Mouse (Mus musculus): ENCODE measurements around the gene Dusp10. TPM values are rescaled to one million over a fixed set of nuclear protein-coding genes. Genes with fewer than 3 reads are reported as not detected.

The Dusp10 gene
- 9.7 and 10.5 TPM in 2 replicates for polyA plus RNA-seq (2014; fragmentation: Nextera tagmentation; extraction: Ambion mirVana)

DNA sequence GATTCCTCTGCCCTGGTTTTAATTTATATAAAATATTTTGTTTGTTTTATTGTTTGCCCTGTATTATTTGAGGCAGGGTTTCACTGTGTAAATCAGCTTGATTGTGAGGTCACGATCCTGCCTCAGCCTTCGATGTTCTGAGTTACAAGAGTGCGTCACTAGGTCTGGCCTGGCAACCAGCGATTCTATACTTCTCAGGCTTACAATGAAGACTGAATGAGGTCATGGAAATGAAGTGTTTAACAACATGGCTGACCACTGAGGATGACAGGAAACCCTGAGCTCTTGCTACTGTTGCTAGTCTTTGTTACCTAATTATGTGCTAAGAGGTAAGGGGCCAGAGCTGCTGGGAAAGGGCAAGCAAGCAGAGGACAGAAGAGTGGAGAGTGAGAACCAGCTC is at the start of gene Dusp10:
Gene Dusp10 (plus strand): TSS at position 197 of the 400 bp plus-strand sequence.
- no peak for ATAC-seq (ENCODE audit: insufficient number of reproducible peaks, insufficient read depth, low FRiP score, low read depth)
- Histone ChIP-seq H3K4me3 (ENCODE audit: control insufficient read depth in 1 of 2, insufficient read depth in 1 of 2, low read depth in 1 of 2, low read length in 2 of 2) (no peak within 1 kb of the TSS), H3K36me3 (ENCODE audit: control insufficient read depth, insufficient read depth, low read length) (no peaks in the 10 kb centered on the region), H3K9me3 (ENCODE audit: control insufficient read depth, low read length) (no peaks in the 10 kb centered on the region), H3K27ac (replicated peaks in 1 of 2; ENCODE audit: control insufficient read depth in 1 of 2, insufficient read depth in 1 of 2, low read depth in 2 of 2, low read length in 2 of 2) (no peak within 1 kb of the TSS), H3K4me1 (ENCODE audit: control insufficient read depth in 2 of 2, insufficient read depth in 2 of 2, low read length in 2 of 2) (no peaks in the 10 kb centered on the region), H3K4me2 (ENCODE audit: low read length) (no peak within 1 kb of the TSS), H3K27me3 (ENCODE audit: control insufficient read depth, insufficient read depth, low read length) (no peaks in the 10 kb centered on the region), H3K9ac (ENCODE audit: low read length) (no peak within 1 kb of the TSS)
- WGBS = 90% methylated on average over 4 of the region's 4 CpGs

GRCm38 (mm10) chr1:183965341-183965740 is 47.8 kb upstream of the Dusp10 start:
- Histone ChIP-seq H3K9me3 (ENCODE audit: control insufficient read depth, low read length) (no peaks in the 10 kb centered on the region), H3K27ac (replicated peaks in 1 of 2; ENCODE audit: control insufficient read depth in 1 of 2, insufficient read depth in 1 of 2, low read depth in 2 of 2, low read length in 2 of 2) (no peak overlapping the region), H3K27me3 (ENCODE audit: control insufficient read depth, insufficient read depth, low read length) (no peaks in the 10 kb centered on the region), H3K4me2 (ENCODE audit: low read length) (no peak overlapping the region), H3K4me1 (ENCODE audit: control insufficient read depth in 2 of 2, insufficient read depth in 2 of 2, low read length in 2 of 2) (no peaks in the 10 kb centered on the region), H3K36me3 (ENCODE audit: control insufficient read depth, insufficient read depth, low read length) (no peaks in the 10 kb centered on the region), H3K9ac (ENCODE audit: low read length) (no peak overlapping the region), H3K4me3 (ENCODE audit: control insufficient read depth in 1 of 2, insufficient read depth in 1 of 2, low read depth in 1 of 2, low read length in 2 of 2) (no peak overlapping the region)
- ATAC-seq (ENCODE audit: insufficient number of reproducible peaks, insufficient read depth, low FRiP score, low read depth) = no peak
- 66% methylated on average over 4 of the region's 4 CpGs for WGBS

- Histone ChIP-seq H3K36me3 (ENCODE audit: control insufficient read depth, insufficient read depth, low read length) (no peaks in the 10 kb centered on the region), H3K27ac (replicated peaks in 1 of 2; ENCODE audit: control insufficient read depth in 1 of 2, insufficient read depth in 1 of 2, low read depth in 2 of 2, low read length in 2 of 2) (no peak overlapping the region), H3K4me2 (ENCODE audit: low read length) (no peak overlapping the region), H3K9me3 (ENCODE audit: control insufficient read depth, low read length) (no peaks in the 10 kb centered on the region), H3K9ac (ENCODE audit: low read length) (no peak overlapping the region), H3K4me3 (ENCODE audit: control insufficient read depth in 1 of 2, insufficient read depth in 1 of 2, low read depth in 1 of 2, low read length in 2 of 2) (no peak overlapping the region), H3K4me1 (ENCODE audit: control insufficient read depth in 2 of 2, insufficient read depth in 2 of 2, low read length in 2 of 2) (no peaks in the 10 kb centered on the region), H3K27me3 (ENCODE audit: control insufficient read depth, insufficient read depth, low read length) (no peaks in the 10 kb centered on the region)
- ATAC-seq (ENCODE audit: insufficient number of reproducible peaks, insufficient read depth, low FRiP score, low read depth) = no peak
- 73% methylated on average over 1 of the region's 1 CpGs for WGBS
Measured at GRCm38 (mm10) chr1:183969265-183969664, 43.8 kb upstream of the Dusp10 start.

DNA sequence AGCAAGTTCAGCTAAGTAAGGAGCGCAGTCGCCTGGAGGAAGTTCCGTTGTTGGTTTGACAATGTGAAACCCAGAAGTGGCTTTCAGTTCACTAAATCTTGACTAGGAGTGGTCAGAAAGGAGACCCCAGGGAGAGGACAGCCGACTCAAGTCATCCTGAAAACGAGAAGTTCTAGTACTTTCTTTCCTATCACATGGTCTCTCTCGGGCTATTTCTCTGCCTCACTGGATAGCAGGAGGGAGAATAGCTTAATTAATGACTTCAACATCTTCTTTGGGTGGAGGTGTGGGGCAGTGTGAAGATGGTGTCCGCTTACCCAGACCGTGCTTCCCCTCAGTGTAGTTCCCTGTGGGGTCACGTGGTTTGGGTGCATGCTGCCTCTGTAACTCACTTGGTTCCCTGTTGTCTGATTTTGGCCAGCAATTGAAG is 33.3 kb upstream of the Dusp10 start:
- 88% methylated on average over 9 of the region's 9 CpGs for WGBS
- no peak overlapping the region for H3K4me2 ChIP-seq (ENCODE audit: low read length)
- ATAC-seq (ENCODE audit: insufficient number of reproducible peaks, insufficient read depth, low FRiP score, low read depth) = no peak
- no peaks in the 10 kb centered on the region for H3K36me3 ChIP-seq (ENCODE audit: control insufficient read depth, insufficient read depth, low read length)
- H3K9ac ChIP-seq (ENCODE audit: low read length) = no peak overlapping the region
- H3K9me3 ChIP-seq (ENCODE audit: control insufficient read depth, low read length) = no peaks in the 10 kb centered on the region
- no peak overlapping the region for H3K27ac ChIP-seq (replicated peaks in 1 of 2; ENCODE audit: control insufficient read depth in 1 of 2, insufficient read depth in 1 of 2, low read depth in 2 of 2, low read length in 2 of 2)
- no peak overlapping the region for H3K4me3 ChIP-seq (ENCODE audit: control insufficient read depth in 1 of 2, insufficient read depth in 1 of 2, low read depth in 1 of 2, low read length in 2 of 2)
- no peaks in the 10 kb centered on the region for H3K27me3 ChIP-seq (ENCODE audit: control insufficient read depth, insufficient read depth, low read length)
- H3K4me1 ChIP-seq (ENCODE audit: control insufficient read depth in 2 of 2, insufficient read depth in 2 of 2, low read length in 2 of 2) = no peaks in the 10 kb centered on the region

DNA sequence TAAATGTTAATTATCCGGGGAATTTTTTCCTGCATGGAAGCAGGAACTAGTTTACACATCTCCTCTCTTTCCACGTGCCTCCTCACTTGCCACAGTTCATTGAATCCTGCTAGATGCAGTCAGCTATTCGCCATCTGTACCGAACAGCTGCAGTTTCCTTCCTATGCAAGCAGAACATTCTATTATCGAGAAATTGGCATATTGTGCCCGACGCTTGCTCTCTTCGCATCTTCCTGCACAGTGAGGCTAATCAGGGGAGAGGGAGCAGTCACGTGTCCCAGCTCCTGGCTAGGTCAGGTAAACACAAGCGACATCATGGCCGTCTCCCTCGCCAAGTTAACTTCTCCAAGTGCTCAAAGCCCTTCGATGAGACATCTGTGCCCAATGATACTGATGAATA is 31.0 kb upstream of the Dusp10 start:
- Histone ChIP-seq H3K4me2 (ENCODE audit: low read length) (no peak overlapping the region), H3K9me3 (ENCODE audit: control insufficient read depth, low read length) (no peaks in the 10 kb centered on the region), H3K36me3 (ENCODE audit: control insufficient read depth, insufficient read depth, low read length) (no peaks in the 10 kb centered on the region), H3K27me3 (ENCODE audit: control insufficient read depth, insufficient read depth, low read length) (no peaks in the 10 kb centered on the region), H3K27ac (replicated peaks in 1 of 2; ENCODE audit: control insufficient read depth in 1 of 2, insufficient read depth in 1 of 2, low read depth in 2 of 2, low read length in 2 of 2) (no peak overlapping the region), H3K4me1 (ENCODE audit: control insufficient read depth in 2 of 2, insufficient read depth in 2 of 2, low read length in 2 of 2) (no peaks in the 10 kb centered on the region), H3K9ac (ENCODE audit: low read length) (no peak overlapping the region), H3K4me3 (ENCODE audit: control insufficient read depth in 1 of 2, insufficient read depth in 1 of 2, low read depth in 1 of 2, low read length in 2 of 2) (no peak overlapping the region)
- WGBS = 65% methylated on average over 13 of the region's 13 CpGs
- ATAC-seq (ENCODE audit: insufficient number of reproducible peaks, insufficient read depth, low FRiP score, low read depth) = no peak

DNA sequence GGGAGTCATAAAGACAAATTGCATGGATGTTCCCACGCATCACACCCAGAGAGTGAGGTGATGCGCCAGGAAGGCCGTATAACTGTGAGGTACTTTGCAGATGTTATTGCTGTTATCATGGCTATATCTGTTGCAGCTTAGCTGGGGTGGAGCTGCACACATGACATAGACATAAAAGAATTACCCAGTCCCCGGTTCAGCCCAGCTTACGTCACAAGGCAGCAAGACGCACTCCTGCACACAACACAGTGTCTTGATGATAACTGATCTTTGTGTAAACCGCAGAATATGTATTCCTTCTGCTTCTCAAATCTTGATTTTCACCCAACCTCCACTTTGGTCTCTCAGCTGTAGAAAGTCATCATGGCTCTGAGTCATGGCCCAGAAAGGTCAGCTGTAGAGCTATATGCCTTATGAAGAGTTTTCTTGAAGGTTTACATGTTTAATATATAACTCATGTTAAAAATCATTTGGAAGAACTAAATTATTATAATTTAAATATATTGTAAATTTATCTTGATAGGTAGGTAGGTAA is 25.3 kb upstream of the Dusp10 start:
- no peaks in the 10 kb centered on the region for H3K4me1 ChIP-seq (ENCODE audit: control insufficient read depth in 2 of 2, insufficient read depth in 2 of 2, low read length in 2 of 2)
- ATAC-seq (ENCODE audit: insufficient number of reproducible peaks, insufficient read depth, low FRiP score, low read depth) = no peak

DNA sequence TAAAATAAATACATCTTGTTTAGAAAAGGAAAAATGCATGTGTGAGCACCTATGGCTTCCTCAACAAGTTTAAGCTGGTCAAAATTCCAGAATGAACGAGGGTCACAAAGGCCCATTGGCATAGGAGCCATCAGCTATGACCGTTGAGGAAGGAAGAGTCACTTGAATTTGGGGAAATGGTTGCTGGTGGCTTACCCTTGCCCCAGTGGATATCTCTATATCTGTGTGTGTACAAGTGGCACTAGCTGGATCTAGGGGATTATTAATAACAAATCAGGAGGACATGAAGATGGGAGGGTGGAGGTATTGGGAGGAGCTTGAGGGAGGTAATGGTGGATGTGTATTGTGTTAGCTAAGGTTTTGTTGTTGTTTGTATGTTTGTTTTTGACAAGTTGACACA is 21.2 kb upstream of the Dusp10 start:
- Histone ChIP-seq H3K9me3 (ENCODE audit: control insufficient read depth, low read length) (no peaks in the 10 kb centered on the region), H3K27ac (replicated peaks in 1 of 2; ENCODE audit: control insufficient read depth in 1 of 2, insufficient read depth in 1 of 2, low read depth in 2 of 2, low read length in 2 of 2) (no peak overlapping the region), H3K4me2 (ENCODE audit: low read length) (no peak overlapping the region), H3K27me3 (ENCODE audit: control insufficient read depth, insufficient read depth, low read length) (no peaks in the 10 kb centered on the region), H3K36me3 (ENCODE audit: control insufficient read depth, insufficient read depth, low read length) (no peaks in the 10 kb centered on the region), H3K9ac (ENCODE audit: low read length) (no peak overlapping the region), H3K4me1 (ENCODE audit: control insufficient read depth in 2 of 2, insufficient read depth in 2 of 2, low read length in 2 of 2) (no peaks in the 10 kb centered on the region), H3K4me3 (ENCODE audit: control insufficient read depth in 1 of 2, insufficient read depth in 1 of 2, low read depth in 1 of 2, low read length in 2 of 2) (no peak overlapping the region)
- 81% methylated on average over 2 of the region's 2 CpGs for WGBS
- ATAC-seq (ENCODE audit: insufficient number of reproducible peaks, insufficient read depth, low FRiP score, low read depth) = no peak

More for the DNA sequence above, 25.3 kb upstream of the Dusp10 start:
- Histone ChIP-seq H3K4me3 (ENCODE audit: control insufficient read depth in 1 of 2, insufficient read depth in 1 of 2, low read depth in 1 of 2, low read length in 2 of 2) (no peak overlapping the region), H3K4me2 (ENCODE audit: low read length) (no peak overlapping the region), H3K9me3 (ENCODE audit: control insufficient read depth, low read length) (no peaks in the 10 kb centered on the region), H3K27me3 (ENCODE audit: control insufficient read depth, insufficient read depth, low read length) (no peaks in the 10 kb centered on the region), H3K9ac (ENCODE audit: low read length) (no peak overlapping the region), H3K36me3 (ENCODE audit: control insufficient read depth, insufficient read depth, low read length) (no peaks in the 10 kb centered on the region), H3K27ac (replicated peaks in 1 of 2; ENCODE audit: control insufficient read depth in 1 of 2, insufficient read depth in 1 of 2, low read depth in 2 of 2, low read length in 2 of 2) (no peak overlapping the region)
- 90% methylated on average over 7 of the region's 7 CpGs for WGBS

DNA sequence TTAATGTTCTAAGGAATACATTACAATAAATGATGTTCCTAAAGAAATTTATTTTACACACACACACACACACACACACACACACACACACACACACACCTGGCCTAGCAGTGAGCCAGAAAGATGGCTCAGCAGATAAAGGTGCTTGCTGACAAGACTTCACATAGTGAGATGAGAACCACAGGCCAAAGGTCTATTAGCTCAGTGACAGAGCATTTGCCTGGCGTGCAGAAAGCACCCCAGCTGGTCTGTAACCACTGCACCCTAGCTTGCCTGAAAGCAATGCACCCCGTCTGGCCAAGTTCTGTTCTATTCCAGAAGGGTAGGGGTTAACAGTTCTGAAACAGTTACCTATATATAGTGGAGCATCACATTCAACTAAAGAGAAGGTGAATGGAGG is 15.9 kb upstream of the Dusp10 start:
- H3K4me3 ChIP-seq (ENCODE audit: control insufficient read depth in 1 of 2, insufficient read depth in 1 of 2, low read depth in 1 of 2, low read length in 2 of 2) = no peak overlapping the region
- 74% methylated on average over 2 of the region's 2 CpGs for WGBS
- no peaks in the 10 kb centered on the region for H3K27me3 ChIP-seq (ENCODE audit: control insufficient read depth, insufficient read depth, low read length)
- no peak overlapping the region for H3K4me2 ChIP-seq (ENCODE audit: low read length)
- H3K9ac ChIP-seq (ENCODE audit: low read length) = no peak overlapping the region
- H3K27ac ChIP-seq (replicated peaks in 1 of 2; ENCODE audit: control insufficient read depth in 1 of 2, insufficient read depth in 1 of 2, low read depth in 2 of 2, low read length in 2 of 2) = no peak overlapping the region
- no peaks in the 10 kb centered on the region for H3K36me3 ChIP-seq (ENCODE audit: control insufficient read depth, insufficient read depth, low read length)
- H3K9me3 ChIP-seq (ENCODE audit: control insufficient read depth, low read length) = 0 out of 2 replicates have a peak, but pooled peaks cover 3% of the 10 kb centered on the region
- ATAC-seq (ENCODE audit: insufficient number of reproducible peaks, insufficient read depth, low FRiP score, low read depth) = no peak
- no peaks in the 10 kb centered on the region for H3K4me1 ChIP-seq (ENCODE audit: control insufficient read depth in 2 of 2, insufficient read depth in 2 of 2, low read length in 2 of 2)

Measured in heart, embryonic 14.5 days (tissue).